Mouse (Mus musculus): ENCODE data around the gene Atp2c2. TPM values are rescaled to one million over a fixed set of nuclear protein-coding genes. Genes with fewer than 3 reads are reported as not detected.

Gene Atp2c2
- polyA plus RNA-seq, 1 experiment from 2014 or later: 7.7 TPM

GRCm38 (mm10) chr8:119789581-119789980 is 89.8 kb downstream of the Atp2c2 start:
- Histone ChIP-seq H3K9me3 (ENCODE audit: control insufficient read depth, low read length) (no peaks in the 10 kb centered on the region), H3K27me3 (ENCODE audit: control insufficient read depth, insufficient read depth, low read length) (no peaks in the 10 kb centered on the region)
- TF ChIP-seq EP300 (optimal IDR thresholded peaks at IDR 0.05): no peak
- no peak for TF ChIP-seq CTCF (IDR thresholded peaks at IDR 0.05; ENCODE audit: low read depth)

GRCm38 (mm10) chr8:119791804-119792704 is 92.2 kb downstream of the Atp2c2 start:
- no peaks in the 10 kb centered on the region for H3K27me3 ChIP-seq (ENCODE audit: control insufficient read depth, insufficient read depth, low read length)
- 38% methylated on average over 16 of the region's 16 CpGs for WGBS
- DNase-seq (ENCODE audit: low spot score): peak; percentile 71

More at GRCm38 (mm10) chr8:119789581-119789980, 89.8 kb downstream of the Atp2c2 start:
- Histone ChIP-seq H3K4me1 (replicated peaks; ENCODE audit: control insufficient read depth, insufficient read depth) (0 out of 2 replicates have a peak, but pooled peaks cover 2% of the 10 kb centered on the region), H3K27ac (replicated peaks) (no peak overlapping the region), H3K36me3 (ENCODE audit: control insufficient read depth, insufficient read depth, low read length) (no peaks in the 10 kb centered on the region), H3K4me3 (ENCODE audit: low read depth, low read length) (no peak overlapping the region), H3K9ac (ENCODE audit: low read length) (no peak overlapping the region), H3K4me2 (replicated peaks; ENCODE audit: low read depth) (no peak overlapping the region)
- ATAC-seq (ENCODE audit: low FRiP score, low TSS enrichment) (no peak), DNase-seq (ENCODE audit: low spot score) (no peak)
- 88% methylated on average over 7 of the region's 7 CpGs for WGBS

GRCm38 (mm10) chr8:119794689-119795088 is 94.9 kb downstream of the Atp2c2 start:
- WGBS: 46% methylated on average over 7 of the region's 7 CpGs
- TF ChIP-seq EP300 (optimal IDR thresholded peaks at IDR 0.05) (no peak), CTCF (IDR thresholded peaks at IDR 0.05; ENCODE audit: low read depth) (no peak)
- H3K4me2 ChIP-seq (replicated peaks; ENCODE audit: low read depth): no peak overlapping the region
- H3K9ac ChIP-seq (ENCODE audit: low read length): no peak overlapping the region
- DNase-seq (ENCODE audit: low spot score) (no peak), ATAC-seq (ENCODE audit: low FRiP score, low TSS enrichment) (no peak)
- no peaks in the 10 kb centered on the region for H3K36me3 ChIP-seq (ENCODE audit: control insufficient read depth, insufficient read depth, low read length)
- no peak overlapping the region for H3K27ac ChIP-seq (replicated peaks)
- 0 out of 2 replicates have a peak, but pooled peaks cover 2% of the 10 kb centered on the region for H3K4me1 ChIP-seq (replicated peaks; ENCODE audit: control insufficient read depth, insufficient read depth)
- no peaks in the 10 kb centered on the region for H3K27me3 ChIP-seq (ENCODE audit: control insufficient read depth, insufficient read depth, low read length)
- no peak overlapping the region for H3K4me3 ChIP-seq (ENCODE audit: low read depth, low read length)
- no peaks in the 10 kb centered on the region for H3K9me3 ChIP-seq (ENCODE audit: control insufficient read depth, low read length)

More at GRCm38 (mm10) chr8:119791804-119792704, 92.2 kb downstream of the Atp2c2 start:
- Histone ChIP-seq H3K4me1 (replicated peaks; ENCODE audit: control insufficient read depth, insufficient read depth) (0 out of 2 replicates have a peak, but pooled peaks cover 2% of the 10 kb centered on the region), H3K4me3 (ENCODE audit: low read depth, low read length) (no peak overlapping the region), H3K9me3 (ENCODE audit: control insufficient read depth, low read length) (no peaks in the 10 kb centered on the region), H3K9ac (ENCODE audit: low read length) (no peak overlapping the region), H3K4me2 (replicated peaks; ENCODE audit: low read depth) (no peak overlapping the region), H3K27ac (replicated peaks) (peak overlapping the region; percentile 80), H3K36me3 (ENCODE audit: control insufficient read depth, insufficient read depth, low read length) (no peaks in the 10 kb centered on the region)
- TF ChIP-seq EP300 (optimal IDR thresholded peaks at IDR 0.05): no peak
- no peak for TF ChIP-seq CTCF (IDR thresholded peaks at IDR 0.05; ENCODE audit: low read depth)
- ATAC-seq (ENCODE audit: low FRiP score, low TSS enrichment): peak; percentile 59

- Histone ChIP-seq H3K4me3 (ENCODE audit: low read depth, low read length) (no peak overlapping the region), H3K27me3 (ENCODE audit: control insufficient read depth, insufficient read depth, low read length) (no peaks in the 10 kb centered on the region), H3K4me2 (replicated peaks; ENCODE audit: low read depth) (no peak overlapping the region), H3K27ac (replicated peaks) (no peak overlapping the region), H3K9me3 (ENCODE audit: control insufficient read depth, low read length) (no peaks in the 10 kb centered on the region), H3K36me3 (ENCODE audit: control insufficient read depth, insufficient read depth, low read length) (no peaks in the 10 kb centered on the region), H3K4me1 (replicated peaks; ENCODE audit: control insufficient read depth, insufficient read depth) (0 out of 2 replicates have a peak, but pooled peaks cover 2% of the 10 kb centered on the region), H3K9ac (ENCODE audit: low read length) (no peak overlapping the region)
- ATAC-seq (ENCODE audit: low FRiP score, low TSS enrichment) (no peak), DNase-seq (ENCODE audit: low spot score) (no peak)
- TF ChIP-seq CTCF (IDR thresholded peaks at IDR 0.05; ENCODE audit: low read depth) (no peak), EP300 (optimal IDR thresholded peaks at IDR 0.05) (no peak)
- 66% methylated on average over 3 of the region's 3 CpGs for WGBS
Measured at GRCm38 (mm10) chr8:119795651-119796050, 95.8 kb downstream of the Atp2c2 start.

GRCm38 (mm10) chr8:119798170-119798964 is 98.6 kb downstream of the Atp2c2 start:
- H3K4me2 ChIP-seq (replicated peaks; ENCODE audit: low read depth): peak overlapping the region; percentile 46
- no peaks in the 10 kb centered on the region for H3K9me3 ChIP-seq (ENCODE audit: control insufficient read depth, low read length)
- no peaks in the 10 kb centered on the region for H3K36me3 ChIP-seq (ENCODE audit: control insufficient read depth, insufficient read depth, low read length)
- DNase-seq (ENCODE audit: low spot score): peak; percentile 83
- TF ChIP-seq EP300 (optimal IDR thresholded peaks at IDR 0.05) (no peak), CTCF (IDR thresholded peaks at IDR 0.05; ENCODE audit: low read depth) (no peak)
- H3K27ac ChIP-seq (replicated peaks): peak overlapping the region; percentile 49; the same call in 1 of the 2 replicates
- peak overlapping the region; percentile 31; the same call in 1 of the 2 replicates for H3K9ac ChIP-seq (ENCODE audit: low read length)
- H3K4me3 ChIP-seq (ENCODE audit: low read depth, low read length): no peak overlapping the region
- no peaks in the 10 kb centered on the region for H3K27me3 ChIP-seq (ENCODE audit: control insufficient read depth, insufficient read depth, low read length)
- ATAC-seq (ENCODE audit: low FRiP score, low TSS enrichment): peak; percentile 66
- WGBS: 14% methylated on average over 15 of the region's 15 CpGs
- no peaks in the 10 kb centered on the region for H3K4me1 ChIP-seq (replicated peaks; ENCODE audit: control insufficient read depth, insufficient read depth)
